Mouse (Mus musculus) neural tube, embryonic 11.5 days (tissue): Measurements from ENCODE around the gene Myh11. TPM values are rescaled to one million over a fixed set of nuclear protein-coding genes. Genes with fewer than 3 reads are reported as not detected.
A peak's percentile ranks its signal among the peaks of the same experiment; 100 is the strongest.
"Not testable (repeated sequence)": the region's sequence is repeated elsewhere in the genome, so short reads cannot be mapped to it uniquely, and the experiment has no call there.

Experiments used
- ATAC-seq: fragments of 200-750 bp; cut with Nextera tagmentation; 2 replicates; pipeline ENCODE4 v1.8.0; 2017; ENCODE audit warnings: moderate number of reproducible peaks, mild to moderate bottlenecking, moderate TSS enrichment, moderate library complexity; ENCODE audit not compliant: insufficient read depth, low FRiP score, low TSS enrichment
- DNase-seq: peaks from one replicate; pipeline ENCODE4 v3.0.0-alpha.2; 2015; ENCODE audit warnings: low spot score
- H3K27ac ChIP-seq: fragments of 300-500 bp; sonication (generic); 2 replicates; pipeline ENCODE4 v1.5.1; 2014; ENCODE audit warnings: low read depth, mild to moderate bottlenecking, low read length
- H3K27me3 ChIP-seq: fragments of 300-500 bp; sonication (generic); 2 replicates; pipeline ENCODE4 v1.6.1; 2014; ENCODE audit warnings: mild to moderate bottlenecking, low read length, mixed read lengths; ENCODE audit not compliant: control insufficient read depth, insufficient read depth
- H3K36me3 ChIP-seq: fragments of 300-500 bp; sonication (generic); 2 replicates; pipeline ENCODE4 v1.6.1; 2014; ENCODE audit warnings: mild to moderate bottlenecking, low read length, moderate library complexity, mixed read lengths; ENCODE audit not compliant: control insufficient read depth, insufficient read depth
- H3K4me1 ChIP-seq: fragments of 300-500 bp; sonication (generic); 2 replicates; pipeline ENCODE4 v1.6.1; 2014; ENCODE audit warnings: low read length, mixed read lengths; ENCODE audit not compliant: control insufficient read depth, insufficient read depth
- H3K4me2 ChIP-seq: fragments of 300-500 bp; sonication (generic); 2 replicates; pipeline ENCODE4 v1.6.1; 2014; ENCODE audit warnings: low read depth, mild to moderate bottlenecking, moderate library complexity
- H3K4me3 ChIP-seq: fragments of 300-500 bp; sonication (generic); 2 replicates; pipeline ENCODE4 v1.5.1; 2014; ENCODE audit warnings: low read depth, low read length
- H3K9ac ChIP-seq: fragments of 300-500 bp; sonication (generic); 2 replicates; pipeline ENCODE4 v1.6.1; 2014; ENCODE audit warnings: mild to moderate bottlenecking, low read length
- H3K9me3 ChIP-seq: fragments of 300-500 bp; sonication (generic); 2 replicates; pipeline ENCODE4 v1.6.1; 2016; ENCODE audit warnings: low read length; ENCODE audit not compliant: control insufficient read depth
- WGBS: fragments of 180-500 bp; shearing (Covaris S2); extraction: QIAGEN DNeasy Blood & Tissue Kit; methylation state at CpG from one replicate; pipeline ENCODE4 v1.1.7; 2014; 5-methylcytosine and 5-hydroxymethylcytosine counted together
- polyA plus RNA-seq: library from polyadenylated mRNA; unstranded; fragments of >200 nt; fragmentation: Nextera tagmentation; extraction: Ambion mirVana; gene quantifications from 2 replicates; pipeline ENCODE4 v1.2.1, GENCODE M21; 2014

Gene Myh11
- polyA plus RNA-seq, 1 experiment from 2014 or later, result 0.32 TPM

DNA sequence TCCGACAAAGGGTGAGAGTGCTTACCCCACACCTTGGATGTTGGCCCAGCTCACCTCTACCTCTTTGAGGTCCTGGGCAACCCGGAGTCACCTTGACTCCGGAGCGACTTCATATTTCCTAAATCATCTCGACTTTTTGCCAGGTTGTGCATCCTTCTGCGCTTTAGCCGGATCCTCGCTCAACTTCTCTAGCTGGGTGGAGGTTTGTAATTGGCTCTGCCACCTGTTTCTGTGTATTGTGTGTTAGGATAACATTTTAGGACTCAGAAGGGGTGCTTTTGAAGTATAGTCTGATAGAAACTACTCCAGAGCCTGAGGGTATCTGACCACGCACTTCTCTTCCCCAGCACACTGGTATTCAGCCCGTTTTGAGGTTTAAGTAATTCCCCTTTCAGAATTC is 127.4 kb downstream of the Myh11 start:
- Histone ChIP-seq H3K4me2 (peak overlapping the region; percentile 75), H3K4me3 (peak overlapping the region; percentile 55), H3K4me1 (peaks cover 13% of the 10 kb centered on the region), H3K9me3 (no peaks in the 10 kb centered on the region), H3K36me3 (peaks cover 4% of the 10 kb centered on the region; the same call in 1 of the 2 replicates), H3K27me3 (no peaks in the 10 kb centered on the region), H3K27ac (0 out of 2 replicates have a peak overlapping the region, but pooled peaks have one; percentile 2), H3K9ac (peak overlapping the region; percentile 80)
- WGBS, result 2% methylated on average over 10 of the region's 10 CpGs
- ATAC-seq, result no peak
- no peak for DNase-seq

GRCm38 (mm10) chr16:14162988-14163416 is 128.2 kb downstream of the Myh11 start, which contains the start of the genes Nde1 and Marf1:
Nde1 (plus strand) TSS chr16:14163275.
Marf1 (minus strand) TSS chr16:14163351.
- ATAC-seq, result peak; percentile 86
- Histone ChIP-seq H3K36me3 (no peaks in the 10 kb centered on the region), H3K4me3 (peak within 1 kb of the TSS; percentile 55), H3K27me3 (no peaks in the 10 kb centered on the region), H3K27ac (peak within 1 kb of the TSS; percentile 39; the same call in 1 of the 2 replicates), H3K4me2 (peak within 1 kb of the TSS; percentile 75), H3K9ac (peak within 1 kb of the TSS; percentile 80), H3K4me1 (peaks cover 18% of the 10 kb centered on the region), H3K9me3 (no peaks in the 10 kb centered on the region)
- peak; percentile 93 for DNase-seq
- under 1% methylated on average over 41 of the region's 43 CpGs for WGBS

DNA sequence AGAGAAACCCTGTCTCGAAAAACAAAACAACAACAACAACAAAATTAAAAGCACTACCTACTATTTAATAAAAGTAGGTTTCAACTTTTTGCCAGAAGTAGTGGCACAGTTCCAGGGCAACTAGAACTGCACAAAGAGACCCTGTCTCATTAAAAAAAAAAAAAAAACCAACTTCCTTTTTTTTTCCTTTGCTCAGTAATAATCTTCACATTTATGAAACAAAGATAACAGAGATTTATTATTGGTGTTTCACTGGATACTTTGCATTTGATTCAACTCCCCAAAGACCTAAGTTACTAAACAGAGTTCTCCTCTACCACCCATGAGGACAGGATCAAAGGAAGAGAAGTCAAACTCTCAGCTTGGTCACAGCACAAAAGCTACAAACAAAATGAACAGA is 130.2 kb downstream of the Myh11 start:
- no peak overlapping the region for H3K4me2 ChIP-seq
- no peaks in the 10 kb centered on the region for H3K9me3 ChIP-seq
- 94% methylated on average over 1 of the region's 1 CpGs for WGBS
- H3K9ac ChIP-seq, result no peak overlapping the region
- H3K4me1 ChIP-seq, result peaks cover 22% of the 10 kb centered on the region
- DNase-seq (no peak), ATAC-seq (no peak)
- H3K27me3 ChIP-seq, result no peaks in the 10 kb centered on the region
- H3K4me3 ChIP-seq, result no peak overlapping the region
- H3K27ac ChIP-seq, result no peak overlapping the region
- H3K36me3 ChIP-seq, result no peaks in the 10 kb centered on the region

- WGBS, result under 1% methylated on average over 10 of the region's 10 CpGs
Observed at GRCm38 (mm10) chr16:14159746-14160131, 131.4 kb downstream of the Myh11 start.

DNA sequence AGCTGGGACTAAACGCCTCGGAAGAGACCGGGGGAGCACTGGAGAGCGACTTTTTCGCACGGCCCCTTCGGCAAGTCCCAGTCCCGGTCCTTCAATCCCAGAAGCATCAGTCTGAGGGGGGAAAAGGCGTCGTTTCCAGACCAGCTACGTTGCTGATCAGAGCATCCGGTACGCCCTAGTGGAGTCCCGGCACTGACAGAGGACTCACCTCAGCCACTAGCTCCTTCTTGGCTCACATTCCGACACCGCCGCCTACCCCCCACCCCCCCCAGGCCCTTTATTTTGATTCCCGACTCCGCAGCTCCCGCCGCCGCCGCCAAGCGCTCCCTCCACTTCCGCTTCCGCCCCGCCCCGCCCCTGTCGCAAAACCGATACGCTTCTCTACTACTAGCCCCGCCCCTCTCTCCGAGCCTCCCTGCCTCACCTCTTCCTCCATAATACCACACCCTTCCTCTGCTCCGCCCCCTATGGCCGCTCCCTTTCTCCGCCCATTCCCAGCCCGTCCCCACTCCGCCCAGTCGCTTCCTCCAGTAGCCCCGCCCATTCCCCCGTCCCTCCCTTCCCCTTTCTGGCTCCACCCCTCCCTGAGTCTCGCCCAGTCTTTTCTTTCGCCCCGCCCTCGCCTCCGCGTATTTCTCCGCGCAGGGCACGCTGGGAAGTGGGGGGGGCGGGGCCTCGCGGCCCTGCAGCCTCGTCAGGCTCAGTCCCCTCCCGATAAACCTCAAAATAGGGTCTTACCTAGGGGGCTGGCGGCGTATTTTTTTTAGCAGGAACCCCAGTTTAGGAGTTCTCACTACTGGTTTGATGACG is 132.0 kb downstream of the Myh11 start:
- Histone ChIP-seq H3K27me3 (no peaks in the 10 kb centered on the region), H3K27ac (peak overlapping the region; percentile 89), H3K9ac (peak overlapping the region; percentile 73), H3K4me2 (peak overlapping the region; percentile 70), H3K4me3 (peak overlapping the region; percentile 84), H3K36me3 (no peaks in the 10 kb centered on the region), H3K9me3 (no peaks in the 10 kb centered on the region), H3K4me1 (peaks cover 12% of the 10 kb centered on the region)
- WGBS, result under 1% methylated on average over 56 of the region's 58 CpGs
- peak; percentile 90 for ATAC-seq
- peak; percentile 99 for DNase-seq

More at GRCm38 (mm10) chr16:14159746-14160131, 131.4 kb downstream of the Myh11 start:
- Histone ChIP-seq H3K4me2 (peak overlapping the region; percentile 46), H3K27me3 (no peaks in the 10 kb centered on the region), H3K4me3 (peak overlapping the region; percentile 84), H3K9ac (peak overlapping the region; percentile 73), H3K4me1 (peaks cover 18% of the 10 kb centered on the region), H3K9me3 (no peaks in the 10 kb centered on the region), H3K36me3 (no peaks in the 10 kb centered on the region), H3K27ac (peak overlapping the region; percentile 89)
- peak; percentile 71 for DNase-seq
- peak; percentile 4 for ATAC-seq

- H3K36me3 ChIP-seq, result no peaks in the 10 kb centered on the region
- ATAC-seq, result no peak
- H3K4me3 ChIP-seq, result peak overlapping the region; percentile 84
- WGBS, result 12% methylated on average over 7 of the region's 7 CpGs
- no peak for DNase-seq
- H3K9ac ChIP-seq, result peak overlapping the region; percentile 69
- H3K27me3 ChIP-seq, result no peaks in the 10 kb centered on the region
- H3K4me1 ChIP-seq, result peaks cover 8% of the 10 kb centered on the region
- peak overlapping the region; percentile 70 for H3K4me2 ChIP-seq
- H3K9me3 ChIP-seq, result no peaks in the 10 kb centered on the region
- H3K27ac ChIP-seq, result no peak overlapping the region; the same call in 1 of the 2 replicates
Observed at GRCm38 (mm10) chr16:14158536-14158935, 132.6 kb downstream of the Myh11 start.

GRCm38 (mm10) chr16:14156312-14156711 is 134.9 kb downstream of the Myh11 start:
- 99% methylated on average over 6 of the region's 6 CpGs for WGBS
- no peak overlapping the region for H3K4me2 ChIP-seq
- H3K9ac ChIP-seq, result no peak overlapping the region
- no peak overlapping the region for H3K4me3 ChIP-seq
- ATAC-seq, result no peak
- peaks cover 7% of the 10 kb centered on the region; the same call in 1 of the 2 replicates for H3K36me3 ChIP-seq
- no peak for DNase-seq
- peaks cover 8% of the 10 kb centered on the region for H3K4me1 ChIP-seq
- no peaks in the 10 kb centered on the region for H3K27me3 ChIP-seq
- H3K9me3 ChIP-seq, result no peaks in the 10 kb centered on the region
- no peak overlapping the region for H3K27ac ChIP-seq

GRCm38 (mm10) chr16:14155638-14156037 is 135.5 kb downstream of the Myh11 start:
- not testable (repeated sequence) for H3K36me3 ChIP-seq, H3K27me3 ChIP-seq, H3K4me2 ChIP-seq, H3K9ac ChIP-seq, H3K9me3 ChIP-seq, H3K4me3 ChIP-seq, ATAC-seq, H3K4me1 ChIP-seq, DNase-seq, H3K27ac ChIP-seq
- WGBS, result 85% methylated on average over 1 of the region's 2 CpGs
